Mouse (Mus musculus): Measurements from ENCODE around the gene Sgk2.
"Not testable (repeated sequence)": the region's sequence is repeated elsewhere in the genome, so short reads cannot be mapped to it uniquely, and the experiment has no call there.

Sgk2 gene

DNA sequence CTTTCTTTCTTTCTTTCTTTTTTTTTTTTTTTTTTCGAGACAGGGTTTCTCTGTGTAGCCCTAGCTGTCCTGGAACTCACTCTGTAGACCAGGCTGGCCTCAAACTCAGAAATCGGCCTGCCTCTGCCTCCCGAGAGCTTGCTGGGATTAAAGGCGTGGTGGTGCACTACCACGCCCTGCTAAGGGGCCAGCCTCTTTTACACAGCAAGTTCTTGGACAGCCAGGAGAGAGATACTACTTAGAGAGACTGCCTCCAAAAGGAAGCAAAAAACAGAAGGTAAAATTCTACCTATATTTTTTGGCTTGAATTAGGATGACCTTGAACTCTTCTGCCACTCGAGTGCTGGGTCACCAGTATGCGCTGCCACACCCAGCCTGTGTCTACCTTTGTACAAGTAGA, 71.9 kb downstream of the Sgk2 start:
- DNase-seq (ENCODE audit: low read depth, low spot score) = not testable (repeated sequence)

DNA sequence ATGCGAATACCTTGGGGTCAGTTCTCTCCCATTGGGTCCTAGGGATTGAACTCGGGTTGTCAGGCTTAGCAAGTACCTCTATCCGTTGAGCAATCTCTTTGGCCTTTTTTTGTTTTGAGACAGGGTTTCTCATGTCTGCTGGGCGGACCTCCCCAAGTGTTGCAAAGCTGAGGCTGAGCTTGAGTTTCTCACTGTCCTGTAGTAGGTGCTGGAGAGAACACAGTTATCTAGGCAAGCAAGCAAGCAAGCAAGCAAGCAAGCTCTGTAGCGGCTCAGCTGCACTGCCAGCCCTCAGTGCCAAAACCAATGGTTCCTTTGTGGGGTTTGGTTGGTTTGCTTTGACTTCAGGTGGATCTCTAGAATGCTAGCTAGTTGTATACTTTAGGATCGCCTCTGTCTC, 73.5 kb downstream of the Sgk2 start:
- DNase-seq (ENCODE audit: low read depth, low spot score) = no peak

DNA sequence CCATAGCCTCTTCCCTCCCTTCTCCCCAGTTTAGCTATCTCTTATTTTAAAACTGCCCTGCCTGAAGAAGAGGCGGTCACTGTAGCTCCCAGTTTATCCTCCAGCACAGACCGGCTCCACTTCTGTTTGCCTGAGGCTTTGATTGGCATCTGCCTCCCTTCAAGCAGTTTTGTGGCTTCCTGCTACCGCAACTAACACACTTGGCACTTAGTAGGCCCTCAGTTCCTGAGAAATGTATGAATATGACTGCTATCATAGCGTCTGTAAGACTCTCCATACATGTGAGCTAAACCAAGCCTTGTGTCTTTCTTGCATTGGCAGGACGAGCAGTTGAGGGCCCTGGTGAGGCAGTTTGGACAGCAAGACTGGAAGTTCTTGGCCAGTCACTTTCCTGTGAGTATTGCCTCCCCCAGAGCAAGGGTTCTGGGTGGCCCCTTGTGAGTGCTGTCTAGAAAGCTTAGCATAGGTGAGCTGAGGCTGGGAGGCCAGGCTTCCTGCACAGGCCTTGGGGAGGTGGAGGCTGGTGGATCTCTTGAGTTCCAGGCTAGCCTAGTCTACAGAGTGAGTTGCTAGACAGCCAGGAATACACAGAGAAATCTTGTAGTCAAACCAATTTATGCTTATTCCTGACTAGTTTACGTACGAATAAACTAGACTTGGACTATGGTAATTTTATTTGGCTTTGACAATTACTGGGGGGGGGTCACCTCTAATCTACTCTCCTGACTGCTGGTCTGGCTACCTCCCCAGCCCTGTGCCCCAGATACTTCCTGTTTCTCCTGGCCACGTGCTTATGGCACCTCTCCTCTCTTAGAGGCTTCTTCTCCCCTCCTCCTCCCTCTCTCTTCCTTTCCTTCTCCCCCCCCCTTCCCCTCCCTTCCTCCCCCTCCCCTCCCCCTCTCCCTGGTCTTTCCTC, 74.3 kb downstream of the Sgk2 start:
- DNase-seq (ENCODE audit: low read depth, low spot score) = no peak

DNA sequence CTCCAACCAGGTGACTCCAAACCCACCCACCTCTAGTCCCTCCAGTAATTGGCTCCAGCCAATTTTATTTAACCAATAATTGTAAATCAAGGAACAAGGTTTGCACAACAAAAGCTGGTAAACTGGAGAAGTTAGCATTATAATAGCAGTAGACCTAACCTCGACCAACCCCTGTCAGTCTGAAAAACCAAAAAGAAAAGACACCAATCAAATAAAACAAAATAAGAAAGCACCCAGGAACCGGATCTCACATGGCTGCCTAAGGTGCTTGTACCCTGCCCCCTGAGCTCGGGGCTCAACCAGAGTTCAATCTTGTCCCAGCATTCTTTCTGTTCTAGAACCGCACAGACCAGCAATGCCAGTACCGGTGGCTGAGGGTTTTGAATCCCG, 75.0 kb downstream of the Sgk2 start:
- no peak for DNase-seq (ENCODE audit: low read depth, low spot score)
